Comparison of ENCODE assay signal across 8 mouse cellular contexts in the genomic region with DNA sequence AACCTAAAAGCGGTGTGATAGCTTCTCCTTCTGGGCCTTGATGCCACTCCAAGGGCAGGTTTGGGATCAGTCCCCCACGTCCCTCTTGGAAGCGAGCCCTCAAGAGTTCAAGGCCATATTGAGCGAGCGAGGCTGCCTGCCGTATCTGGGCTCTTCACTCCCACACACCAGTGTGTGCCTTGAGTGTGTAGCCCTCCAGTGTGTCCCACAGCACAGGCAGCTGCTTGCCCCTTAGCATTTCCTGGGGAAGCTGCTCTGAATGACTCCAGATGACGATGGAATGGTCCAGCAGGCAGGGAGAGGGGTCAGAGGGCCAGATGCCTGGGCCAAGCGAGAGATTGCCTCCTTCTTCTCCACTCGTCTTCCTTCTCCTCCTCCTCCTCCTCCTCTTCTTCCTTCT. TPM values are rescaled to one million over a fixed set of nuclear protein-coding genes. Genes with fewer than 3 reads are reported as not detected.
DNase-seq lines count a peak whose midpoint lies in the region; ATAC-seq and TF ChIP-seq lines count a peak whose summit lies in the region.

No protein-coding gene starts in this region.

- WGBS in forebrain, embryonic 10.5 days = 53% methylated on average over 9 of the region's 9 CpGs
- 72% methylated on average over 9 of the region's 9 CpGs for WGBS in forebrain, embryonic 16.5 days
- WGBS in liver, adult 2 months = 9% methylated on average over 9 of the region's 9 CpGs
- WGBS in embryonic facial prominence, embryonic 10.5 days = 36% methylated on average over 9 of the region's 9 CpGs
- 89% methylated on average over 9 of the region's 9 CpGs for WGBS in macrophage (ENCODE audit: missing documents)

- ATAC-seq in forebrain, embryonic 16.5 days = no peak

- H3K4me3 ChIP-seq in forebrain, embryonic 10.5 days = no peak overlapping the region
- no peak overlapping the region for H3K4me3 ChIP-seq in forebrain, embryonic 16.5 days (replicated peaks; ENCODE audit: low read length)
- H3K4me3 ChIP-seq in liver, adult 2 months (ENCODE audit: insufficient read depth, low read depth, low read length) = no peak overlapping the region
- peak overlapping the region; percentile 22 for H3K4me3 ChIP-seq in embryonic facial prominence, embryonic 10.5 days
- no peak overlapping the region for H3K4me3 ChIP-seq in macrophage (ENCODE audit: inconsistent target)

- H3K4me2 ChIP-seq in forebrain, embryonic 16.5 days (ENCODE audit: low read length) = no peak overlapping the region

- peaks cover 24% of the 10 kb centered on the region; the same call in 1 of the 2 replicates for H3K79me2 ChIP-seq in liver, adult 2 months (ENCODE audit: control insufficient read depth, insufficient read depth, low read length)
- H3K79me2 ChIP-seq in macrophage (ENCODE audit: inconsistent target) = peaks cover 100% of the 10 kb centered on the region

- H3K27ac ChIP-seq in forebrain, embryonic 10.5 days = peak overlapping the region; percentile 93
- no peak overlapping the region for H3K27ac ChIP-seq in forebrain, embryonic 16.5 days (ENCODE audit: low read length)
- H3K27ac ChIP-seq in liver, adult 2 months (replicated peaks; ENCODE audit: insufficient read depth, low read depth, low read length) = peak overlapping the region; percentile 47
- peak overlapping the region; percentile 93 for H3K27ac ChIP-seq in embryonic facial prominence, embryonic 10.5 days (replicated peaks)
- peak overlapping the region; percentile 35 for H3K27ac ChIP-seq in macrophage

- no peaks in the 10 kb centered on the region for H3K27me3 ChIP-seq in forebrain, embryonic 10.5 days (ENCODE audit: poor library complexity, severe bottlenecking)
- H3K27me3 ChIP-seq in forebrain, embryonic 16.5 days (replicated peaks; ENCODE audit: control insufficient read depth, insufficient read depth, low read length) = no peaks in the 10 kb centered on the region
- H3K27me3 ChIP-seq in liver, adult 2 months (ENCODE audit: control insufficient read depth, insufficient read depth, low read length) = no peaks in the 10 kb centered on the region
- no peaks in the 10 kb centered on the region for H3K27me3 ChIP-seq in embryonic facial prominence, embryonic 10.5 days (replicated peaks; ENCODE audit: low read depth, poor library complexity, severe bottlenecking)

- no peaks in the 10 kb centered on the region for H3K9me3 ChIP-seq in forebrain, embryonic 10.5 days
- H3K9me3 ChIP-seq in forebrain, embryonic 16.5 days (ENCODE audit: control insufficient read depth, low read length) = no peaks in the 10 kb centered on the region
- no peaks in the 10 kb centered on the region for H3K9me3 ChIP-seq in embryonic facial prominence, embryonic 10.5 days

- H3K9ac ChIP-seq in forebrain, embryonic 16.5 days (replicated peaks; ENCODE audit: low read depth, low read length) = no peak overlapping the region
- 0 out of 2 replicates have a peak overlapping the region, but pooled peaks have one; percentile 1 for H3K9ac ChIP-seq in liver, adult 2 months (ENCODE audit: low read depth, low read length)

- no peak for TF ChIP-seq POLR2A in liver, adult 2 months (IDR thresholded peaks at IDR 0.05; ENCODE audit: extremely low read depth, insufficient read depth, low read length)

- H3K4me1 ChIP-seq in forebrain, embryonic 10.5 days = peaks cover 95% of the 10 kb centered on the region
- H3K4me1 ChIP-seq in forebrain, embryonic 16.5 days (replicated peaks; ENCODE audit: control insufficient read depth, insufficient read depth, low read length) = peaks cover 36% of the 10 kb centered on the region
- peaks cover 67% of the 10 kb centered on the region for H3K4me1 ChIP-seq in liver, adult 2 months (ENCODE audit: control insufficient read depth, insufficient read depth, low read length)
- H3K4me1 ChIP-seq in embryonic facial prominence, embryonic 10.5 days = peaks cover 87% of the 10 kb centered on the region

- DNase-seq in forebrain, embryonic 10.5 days (ENCODE audit: extremely low spot score, low spot score) = no peak
- peak; percentile 66 for DNase-seq in liver, adult 2 months (ENCODE audit: extremely low read depth, low read depth, low spot score)
- no peak for DNase-seq in liver
- peak; percentile 65 for DNase-seq in embryonic facial prominence, embryonic 10.5 days (ENCODE audit: low spot score)
- DNase-seq in gastrocnemius, adult 8-10 months (ENCODE audit: low spot score in 2 of 2) = no peak
- DNase-seq in frontal cortex, postnatal 10 days (ENCODE audit: low spot score in 2 of 2) = no peak

- H3K36me3 ChIP-seq in forebrain, embryonic 10.5 days (replicated peaks) = peaks cover 72% of the 10 kb centered on the region
- peaks cover 7% of the 10 kb centered on the region for H3K36me3 ChIP-seq in forebrain, embryonic 16.5 days (ENCODE audit: control insufficient read depth, insufficient read depth)
- peaks cover 2% of the 10 kb centered on the region; the same call in 1 of the 2 replicates for H3K36me3 ChIP-seq in liver, adult 2 months (ENCODE audit: control insufficient read depth, insufficient read depth, low read length)
- H3K36me3 ChIP-seq in embryonic facial prominence, embryonic 10.5 days (replicated peaks) = peaks cover 78% of the 10 kb centered on the region
- H3K36me3 ChIP-seq in macrophage (ENCODE audit: inconsistent target) = peaks cover 43% of the 10 kb centered on the region; the same call in 1 of the 2 replicates

- no peak for TF ChIP-seq CTCF in liver, adult 2 months (IDR thresholded peaks at IDR 0.05; ENCODE audit: low read depth, low read length)

RNA-seq across cellular contexts. Expression of gene Lasp1, which starts 18.1 kb away (rescaled TPM):
- polyA plus RNA-seq in forebrain, embryonic 10.5 days (2016; fragmentation: Nextera tagmentation; extraction: Ambion mirVana) = 85.5 and 87.3 TPM in 2 replicates
- 140 and 159 TPM in 2 replicates for polyA plus RNA-seq in forebrain, embryonic 16.5 days (2015; fragmentation: Nextera tagmentation; extraction: Ambion mirVana)
- total RNA-seq in liver, adult 2 months (2014; rRNA removed) = 23.3 and 33.3 TPM in 2 replicates
- 80.5 and 85.4 TPM in 2 replicates for polyA plus RNA-seq in liver, adult 2 months (2012; rRNA removed)
- polyA plus RNA-seq in embryonic facial prominence, embryonic 10.5 days (2016; fragmentation: Nextera tagmentation; extraction: Ambion mirVana) = 90.5 and 98.7 TPM in 2 replicates
- total RNA-seq in macrophage (2018; cell fraction: chromatin; rRNA removed) = 100 to 1,000 TPM in 24 of 26 experiments, 10 to 100 TPM in 2; 72.2 to 414 (median 208) TPM
- 100 to 1,000 TPM; 171 to 234 (median 210) TPM for total RNA-seq in macrophage (2018; cell fraction: cytosol; rRNA removed)
- 100 to 1,000 TPM in 25 of 26 experiments, 10 to 100 TPM in 1; 82.4 to 238 (median 191) TPM for total RNA-seq in macrophage (2018; cell fraction: nucleus; rRNA removed)
- polyA plus RNA-seq in macrophage (2018) = 151 to 499 TPM (median 254 TPM) in 3 replicates
- total RNA-seq in gastrocnemius, adult 8-10 months (2022) = 10 to 100 TPM in 2 of 4 experiments, 1 to 10 TPM in 2; 5.9 to 11.2 (median 9.0) TPM

RNA-seq across cellular contexts. Expression of gene B230217C12Rik, which starts 23.7 kb away (rescaled TPM):
- polyA plus RNA-seq in forebrain, embryonic 10.5 days (2016; fragmentation: Nextera tagmentation; extraction: Ambion mirVana) = 13.3 and 15.9 TPM in 2 replicates
- polyA plus RNA-seq in forebrain, embryonic 16.5 days (2015; fragmentation: Nextera tagmentation; extraction: Ambion mirVana) = 21.1 and 24.1 TPM in 2 replicates
- total RNA-seq in liver, adult 2 months (2014; rRNA removed) = 0.09 and 0.27 TPM in 2 replicates
- 0.14 and 0.29 TPM in 2 replicates for polyA plus RNA-seq in liver, adult 2 months (2012; rRNA removed)
- 14.0 and 16.0 TPM in 2 replicates for polyA plus RNA-seq in embryonic facial prominence, embryonic 10.5 days (2016; fragmentation: Nextera tagmentation; extraction: Ambion mirVana)
- 1 to 10 TPM in 5 of 26 experiments, under 1 TPM in 9, not detected in 12; 0.37 to 2.5 (median 0.74) TPM for total RNA-seq in macrophage (2018; cell fraction: chromatin; rRNA removed)
- 1 to 10 TPM in 7 of 26 experiments, under 1 TPM in 19; 0.44 to 1.3 (median 0.86) TPM for total RNA-seq in macrophage (2018; cell fraction: cytosol; rRNA removed)
- 1 to 10 TPM in 6 of 26 experiments, under 1 TPM in 13, not detected in 7; 0.23 to 3.6 (median 0.78) TPM for total RNA-seq in macrophage (2018; cell fraction: nucleus; rRNA removed)
- polyA plus RNA-seq in macrophage (2018) = 0.68 to 1.1 TPM (median 0.72 TPM) in 3 replicates
- under 1 TPM; 0.19 to 0.51 (median 0.32) TPM for total RNA-seq in gastrocnemius, adult 8-10 months (2022)

RNA-seq across cellular contexts. Expression of gene Rpl23, which starts 34.7 kb away (rescaled TPM):
- polyA plus RNA-seq in forebrain, embryonic 10.5 days (2016; fragmentation: Nextera tagmentation; extraction: Ambion mirVana) = 449 and 492 TPM in 2 replicates
- polyA plus RNA-seq in forebrain, embryonic 16.5 days (2015; fragmentation: Nextera tagmentation; extraction: Ambion mirVana) = 298 and 306 TPM in 2 replicates
- 240 and 283 TPM in 2 replicates for total RNA-seq in liver, adult 2 months (2014; rRNA removed)
- 68.5 and 71.4 TPM in 2 replicates for polyA plus RNA-seq in liver, adult 2 months (2012; rRNA removed)
- polyA plus RNA-seq in embryonic facial prominence, embryonic 10.5 days (2016; fragmentation: Nextera tagmentation; extraction: Ambion mirVana) = 481 and 487 TPM in 2 replicates
- 100 to 1,000 TPM; 108 to 477 (median 140) TPM for total RNA-seq in macrophage (2018; cell fraction: chromatin; rRNA removed)
- 1,000 to 10,000 TPM in 6 of 26 experiments, 100 to 1,000 TPM in 20; 449 to 1,138 (median 724) TPM for total RNA-seq in macrophage (2018; cell fraction: cytosol; rRNA removed)
- 100 to 1,000 TPM; 131 to 371 (median 177) TPM for total RNA-seq in macrophage (2018; cell fraction: nucleus; rRNA removed)
- 992 to 1,238 TPM (median 1,231 TPM) in 3 replicates for polyA plus RNA-seq in macrophage (2018)
- 100 to 1,000 TPM; 371 to 534 (median 431) TPM for total RNA-seq in gastrocnemius, adult 8-10 months (2022)

RNA-seq across cellular contexts. Expression of gene 1700001P01Rik, which starts 41.2 kb away (rescaled TPM):
- polyA plus RNA-seq in forebrain, embryonic 10.5 days (2016; fragmentation: Nextera tagmentation; extraction: Ambion mirVana) = 0.73 TPM in 1 of 2 replicates, not detected in the other
- 0.57 and 0.85 TPM in 2 replicates for polyA plus RNA-seq in forebrain, embryonic 16.5 days (2015; fragmentation: Nextera tagmentation; extraction: Ambion mirVana)
- not detected in 2 replicates for total RNA-seq in liver, adult 2 months (2014; rRNA removed)
- not detected in 2 replicates for polyA plus RNA-seq in liver, adult 2 months (2012; rRNA removed)
- polyA plus RNA-seq in embryonic facial prominence, embryonic 10.5 days (2016; fragmentation: Nextera tagmentation; extraction: Ambion mirVana) = 0.85 and 1.1 TPM in 2 replicates
- 1 to 10 TPM in 8 of 26 experiments, not detected in 18; 1.5 to 2.2 (median 2.0) TPM for total RNA-seq in macrophage (2018; cell fraction: chromatin; rRNA removed)
- total RNA-seq in macrophage (2018; cell fraction: cytosol; rRNA removed) = not detected
- 1 to 10 TPM in 3 of 26 experiments, not detected in 23; 1.2 to 1.8 (median 1.4) TPM for total RNA-seq in macrophage (2018; cell fraction: nucleus; rRNA removed)
- not detected in 3 replicates for polyA plus RNA-seq in macrophage (2018)
- not detected for total RNA-seq in gastrocnemius, adult 8-10 months (2022)

RNA-seq across cellular contexts. Expression of gene Cwc25, which starts 50.6 kb away (rescaled TPM):
- polyA plus RNA-seq in forebrain, embryonic 10.5 days (2016; fragmentation: Nextera tagmentation; extraction: Ambion mirVana) = 20.3 and 22.0 TPM in 2 replicates
- polyA plus RNA-seq in forebrain, embryonic 16.5 days (2015; fragmentation: Nextera tagmentation; extraction: Ambion mirVana) = 17.1 and 19.5 TPM in 2 replicates
- total RNA-seq in liver, adult 2 months (2014; rRNA removed) = 5.8 and 6.8 TPM in 2 replicates
- 6.2 and 6.3 TPM in 2 replicates for polyA plus RNA-seq in liver, adult 2 months (2012; rRNA removed)
- polyA plus RNA-seq in embryonic facial prominence, embryonic 10.5 days (2016; fragmentation: Nextera tagmentation; extraction: Ambion mirVana) = 22.0 and 24.2 TPM in 2 replicates
- 10 to 100 TPM; 37.3 to 76.4 (median 49.9) TPM for total RNA-seq in macrophage (2018; cell fraction: chromatin; rRNA removed)
- total RNA-seq in macrophage (2018; cell fraction: cytosol; rRNA removed) = 10 to 100 TPM; 18.8 to 25.0 (median 21.2) TPM
- 10 to 100 TPM; 24.8 to 40.9 (median 32.6) TPM for total RNA-seq in macrophage (2018; cell fraction: nucleus; rRNA removed)
- 16.4 to 22.4 TPM (median 16.9 TPM) in 3 replicates for polyA plus RNA-seq in macrophage (2018)
- total RNA-seq in gastrocnemius, adult 8-10 months (2022) = 1 to 10 TPM; 3.2 to 5.9 (median 4.7) TPM

Comparison
In these comparisons a context has a peak if more than half of its experiments do, and no peak if none do; other contexts are left out.
1. DNase-seq: peak in liver, adult 2 months (single experiment) and embryonic facial prominence, embryonic 10.5 days (single experiment); none in forebrain, embryonic 10.5 days (single experiment), liver (single experiment), gastrocnemius, adult 8-10 months (0 of 2) and frontal cortex, postnatal 10 days (0 of 2).